Mouse (Mus musculus) ES-E14 (cell line): ENCODE results near the gene Myl6b.

ENCODE experiments used
- HCFC1 ChIP-seq: IDR thresholded peaks from 2 replicates; pipeline ENCODE4 v1.6.1; 2012; ENCODE audit warnings: low read length, inconsistent platforms, borderline replicate concordance; ENCODE audit not compliant: insufficient read depth
- MAFK ChIP-seq: IDR thresholded peaks from 2 replicates; pipeline ENCODE4 v1.6.1; 2014; ENCODE audit warnings: mild to moderate bottlenecking, low read depth, low read length, inconsistent platforms; ENCODE audit not compliant: insufficient read depth
- ZC3H11A ChIP-seq: IDR thresholded peaks from 2 replicates; pipeline ENCODE4 v1.6.1; 2012; ENCODE audit warnings: low read depth, mild to moderate bottlenecking, inconsistent platforms, low read length, borderline replicate concordance
- ZNF384 ChIP-seq: IDR thresholded peaks from 2 replicates; pipeline ENCODE4 v1.6.1; 2012; ENCODE audit warnings: low read depth, low read length, inconsistent platforms

GRCm38 (mm10) chr10:128504641-128505370 is 6.3 kb upstream of the Myl6b start:
- no peak for TF ChIP-seq ZC3H11A
- no peak for TF ChIP-seq MAFK
- no peak for TF ChIP-seq HCFC1
- TF ChIP-seq ZNF384, result no peak
